Mouse (Mus musculus): ENCODE data around the gene Lamb1.

The Lamb1 gene

DNA sequence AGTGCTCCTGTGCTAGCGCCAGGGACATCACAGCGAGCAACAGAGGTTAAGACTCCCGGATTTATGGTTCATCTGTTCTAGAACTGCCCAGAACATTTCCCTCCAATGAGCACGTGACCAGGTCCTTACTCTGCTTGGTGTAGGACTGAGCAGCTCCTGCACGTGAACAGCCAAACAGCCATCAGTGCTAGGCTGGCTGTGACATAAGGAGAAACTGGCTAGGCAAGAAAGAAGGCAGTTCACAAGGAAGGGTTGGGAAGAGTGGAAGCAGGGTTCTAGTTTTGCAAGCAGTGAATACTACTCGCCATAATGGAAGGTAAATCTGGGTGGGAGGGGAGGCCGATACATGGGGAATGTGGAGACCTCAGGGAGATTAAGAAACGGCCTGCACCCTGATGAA lies 10.1 kb upstream of the Lamb1 start:
- DNase-seq (ENCODE audit: low read depth): no peak

- no peak for DNase-seq (ENCODE audit: low read depth)
Observed at GRCm38 (mm10) chr12:31256121-31256903, 8.7 kb upstream of the Lamb1 start.

- DNase-seq (ENCODE audit: low read depth): no peak
Observed at GRCm38 (mm10) chr12:31261882-31262281, 3.2 kb upstream of the Lamb1 start.

GRCm38 (mm10) chr12:31263921-31264320 lies 1.1 kb upstream of the Lamb1 start:
- no peak for DNase-seq (ENCODE audit: low read depth)

GRCm38 (mm10) chr12:31265722-31266431 lies 843 bp downstream of the Lamb1 start:
- DNase-seq (ENCODE audit: low read depth): peak; percentile 0

DNA sequence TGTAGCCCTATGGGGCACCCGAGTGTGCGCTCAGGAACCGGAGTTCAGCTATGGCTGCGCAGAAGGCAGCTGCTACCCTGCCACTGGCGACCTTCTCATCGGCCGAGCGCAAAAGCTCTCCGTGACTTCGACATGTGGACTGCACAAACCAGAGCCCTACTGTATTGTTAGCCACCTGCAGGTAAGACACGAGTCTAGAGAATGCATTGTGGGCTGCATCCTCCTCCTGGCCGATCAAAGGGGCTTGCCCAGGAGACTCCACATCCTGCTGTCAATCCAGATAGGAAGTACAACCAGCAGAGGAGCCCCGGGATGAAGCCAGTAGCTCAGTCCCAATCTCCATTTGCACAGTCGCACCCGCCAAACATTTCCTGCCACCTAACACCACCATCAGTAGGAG lies 1.7 kb downstream of the Lamb1 start:
- DNase-seq (ENCODE audit: low read depth): no peak

GRCm38 (mm10) chr12:31267363-31267762 lies 2.3 kb downstream of the Lamb1 start:
- no peak for DNase-seq (ENCODE audit: low read depth)

DNA sequence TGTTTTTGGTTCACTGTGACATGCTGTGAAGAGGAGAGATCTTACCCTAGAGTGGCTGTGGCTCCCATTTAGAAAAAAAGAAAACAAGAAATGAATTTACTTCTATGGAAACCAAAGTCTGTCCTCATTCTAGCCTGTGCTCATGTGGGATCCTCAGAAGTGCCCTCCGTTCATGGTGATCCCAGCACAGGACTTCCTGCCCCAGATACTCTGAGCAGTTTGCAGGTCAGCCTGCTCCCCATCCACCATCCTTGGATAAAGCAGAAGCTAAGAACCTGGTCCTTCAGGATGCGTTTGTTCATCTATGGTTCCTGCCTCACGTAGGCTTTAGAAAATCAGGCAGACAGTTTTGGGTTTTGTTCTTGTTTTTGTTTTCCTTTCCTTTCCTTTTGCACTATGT lies 3.3 kb downstream of the Lamb1 start:
- DNase-seq (ENCODE audit: low read depth): no peak

- no peak for DNase-seq (ENCODE audit: low read depth)
Observed at GRCm38 (mm10) chr12:31269020-31269597, 4.1 kb downstream of the Lamb1 start.

GRCm38 (mm10) chr12:31270361-31270760 lies 5.3 kb downstream of the Lamb1 start:
- no peak for DNase-seq (ENCODE audit: low read depth)

- DNase-seq (ENCODE audit: low read depth): no peak
Observed at GRCm38 (mm10) chr12:31270776-31271175, 5.7 kb downstream of the Lamb1 start.

GRCm38 (mm10) chr12:31271361-31272011 lies 6.5 kb downstream of the Lamb1 start:
- DNase-seq (ENCODE audit: low read depth): no peak

DNA sequence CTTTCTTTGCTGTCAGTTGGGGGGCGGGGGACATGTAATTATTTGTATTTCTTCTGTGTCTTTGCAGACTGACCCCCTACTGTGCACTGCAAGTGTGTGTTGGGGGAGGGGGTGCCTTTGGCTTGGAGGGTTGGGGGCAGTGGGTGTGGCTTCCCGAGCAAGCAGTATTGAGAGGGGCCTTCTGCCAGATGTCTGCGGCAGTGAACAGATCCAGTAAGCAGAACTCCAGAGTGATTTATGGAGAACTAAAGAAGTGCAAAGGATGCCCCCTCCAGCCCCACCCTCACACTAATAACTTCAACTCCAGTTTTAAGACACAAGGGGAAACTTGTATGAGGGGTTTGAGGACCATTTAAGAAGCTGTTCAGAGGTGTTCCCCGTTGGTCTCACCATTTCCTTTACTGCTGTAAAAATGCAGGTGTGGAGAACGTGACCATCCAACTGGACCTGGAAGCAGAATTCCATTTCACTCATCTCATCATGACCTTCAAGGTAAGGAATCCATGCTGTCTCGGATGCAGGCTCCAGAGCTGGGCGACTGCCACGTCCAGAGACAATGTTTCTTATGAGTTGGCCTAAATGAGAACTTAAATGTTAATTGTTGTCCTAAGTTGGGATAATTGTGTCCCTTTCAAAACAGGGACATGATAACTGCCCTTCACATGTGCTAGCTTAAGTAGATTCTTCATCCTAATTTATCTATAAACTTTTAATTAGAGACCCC lies 7.1 kb downstream of the Lamb1 start:
- DNase-seq (ENCODE audit: low read depth): no peak

- DNase-seq (ENCODE audit: low read depth): no peak
Observed at GRCm38 (mm10) chr12:31272846-31273245, 7.8 kb downstream of the Lamb1 start.

DNA sequence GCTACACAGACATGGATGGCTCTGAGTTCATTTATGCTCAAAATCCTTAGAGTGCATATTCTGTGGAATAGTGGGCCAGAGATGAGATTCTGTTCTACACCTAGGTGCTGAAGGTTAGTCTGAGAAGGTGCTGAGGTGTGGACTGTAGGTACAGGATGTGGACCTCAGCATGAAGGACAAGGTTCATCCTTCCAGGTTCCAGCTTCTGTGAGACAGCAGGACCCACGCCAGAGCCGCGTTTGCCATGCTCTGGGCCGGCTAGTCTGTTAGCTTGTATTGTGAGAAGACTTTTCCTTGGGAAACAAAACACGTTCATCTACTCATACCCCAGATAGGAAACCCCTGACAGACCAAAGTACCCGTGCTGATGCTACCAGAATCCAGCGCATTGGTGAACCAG lies 8.6 kb downstream of the Lamb1 start:
- no peak for DNase-seq (ENCODE audit: low read depth)

DNA sequence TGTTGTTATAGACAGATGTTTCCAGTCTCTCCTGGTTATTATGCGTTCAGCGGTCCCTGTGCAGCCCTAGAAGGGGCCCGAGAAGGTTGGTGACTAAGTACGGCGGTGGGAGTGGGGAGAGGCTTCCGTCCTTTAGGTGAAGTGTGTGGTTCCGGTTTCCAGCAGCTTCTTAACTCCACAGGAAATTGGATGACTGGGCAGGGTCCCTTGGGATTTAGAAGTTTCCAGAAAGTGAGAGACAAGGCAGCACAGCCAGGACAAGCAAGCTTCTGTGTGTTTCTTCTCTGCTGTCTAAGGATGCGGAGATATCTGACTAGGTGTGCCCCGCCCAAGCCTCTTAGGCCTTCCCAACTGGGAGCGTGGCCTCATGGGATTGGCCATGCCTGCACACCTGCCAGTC lies 10.4 kb downstream of the Lamb1 start:
- no peak for DNase-seq (ENCODE audit: low read depth)

DNA sequence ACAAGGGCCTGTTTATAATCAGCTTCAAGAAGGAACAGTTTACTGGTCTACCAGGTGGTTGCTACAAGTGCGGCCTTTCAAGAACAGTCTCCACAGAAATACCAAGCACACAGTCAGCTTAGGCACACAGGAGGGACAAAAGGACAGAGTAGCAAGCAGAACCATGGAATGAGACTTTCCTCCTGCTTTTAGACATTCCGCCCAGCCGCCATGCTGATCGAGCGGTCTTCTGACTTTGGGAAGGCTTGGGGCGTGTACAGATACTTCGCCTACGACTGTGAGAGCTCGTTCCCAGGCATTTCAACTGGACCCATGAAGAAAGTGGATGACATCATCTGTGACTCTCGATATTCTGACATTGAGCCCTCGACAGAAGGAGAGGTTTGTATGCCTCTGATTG lies 13.2 kb downstream of the Lamb1 start:
- no peak for DNase-seq (ENCODE audit: low read depth)

DNA sequence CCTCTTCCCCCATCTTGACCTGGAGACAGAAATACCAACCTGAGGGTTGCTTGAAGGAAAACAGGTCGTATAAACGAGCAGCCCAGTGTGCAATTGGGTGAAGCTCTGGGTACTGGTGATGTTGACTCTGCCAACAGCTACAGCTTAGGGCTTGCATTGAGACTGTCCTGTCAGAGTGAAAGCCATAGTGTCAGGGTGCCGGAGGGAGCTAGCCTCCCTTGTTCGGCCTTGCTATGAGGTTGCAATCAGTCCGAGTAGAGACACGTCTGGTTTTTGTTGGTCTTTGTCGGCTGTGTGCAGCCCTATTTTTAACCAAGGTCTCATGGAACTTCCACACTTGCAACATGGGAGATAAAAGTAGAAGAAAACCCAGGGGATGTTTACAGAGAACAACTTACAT lies 15.3 kb downstream of the Lamb1 start:
- no peak for DNase-seq (ENCODE audit: low read depth)

DNA sequence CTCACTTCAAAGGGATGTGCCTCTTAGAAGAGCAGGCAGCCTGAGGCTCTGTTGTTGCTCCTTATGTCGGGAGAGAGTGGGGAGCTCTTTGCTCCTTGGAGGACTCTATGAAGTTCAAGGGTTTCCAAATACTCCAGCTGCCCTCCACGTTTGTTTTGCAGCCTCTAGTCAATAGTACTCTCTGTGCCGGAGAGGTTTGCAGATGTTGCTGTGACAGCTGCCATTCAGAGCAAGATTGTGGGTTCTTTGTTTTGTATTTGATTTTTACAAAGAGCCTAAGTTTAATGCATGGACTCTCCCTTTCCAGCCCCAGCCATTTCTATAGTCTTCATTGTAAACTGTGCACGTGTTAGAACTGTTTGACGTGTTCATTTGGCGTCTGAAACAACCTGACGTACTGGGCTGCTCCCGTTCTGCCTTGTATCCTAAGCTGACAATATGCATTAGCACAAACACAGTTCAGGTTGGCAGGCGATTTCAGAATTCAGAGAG lies 16.1 kb downstream of the Lamb1 start:
- no peak for DNase-seq (ENCODE audit: low read depth)

- no peak for DNase-seq (ENCODE audit: low read depth)
Observed at GRCm38 (mm10) chr12:31282241-31282640, 17.2 kb downstream of the Lamb1 start.

- no peak for DNase-seq (ENCODE audit: low read depth)
Observed at GRCm38 (mm10) chr12:31283131-31283530, 18.1 kb downstream of the Lamb1 start.

DNA sequence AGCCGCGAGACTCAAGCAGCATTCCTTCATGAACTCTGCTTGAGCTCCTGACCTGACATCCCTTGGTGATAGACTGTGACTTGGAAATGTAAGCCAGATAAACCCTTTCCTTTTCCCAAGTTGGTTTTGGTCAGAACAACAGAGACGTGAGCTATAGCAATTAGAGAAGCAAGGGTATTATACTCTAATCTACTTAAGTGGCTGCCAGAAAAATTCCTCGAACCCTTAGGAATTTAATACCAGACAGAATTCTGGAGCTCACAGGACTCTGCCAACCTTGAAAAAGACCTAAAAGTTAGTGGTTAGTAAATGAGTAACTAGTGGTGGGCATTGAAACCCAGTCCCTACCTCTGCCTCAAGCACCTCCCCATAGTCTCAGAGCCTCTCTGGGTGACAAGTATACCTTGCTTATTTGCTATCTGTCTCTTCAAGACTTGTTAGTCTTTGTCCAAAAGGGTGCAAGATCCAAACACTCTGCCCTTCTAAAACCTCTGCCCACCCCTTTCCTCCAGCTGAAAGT lies 18.6 kb downstream of the Lamb1 start:
- no peak for DNase-seq (ENCODE audit: low read depth)

All from induced T-regulatory cell, adult 2 months (primary cell).